Mouse (Mus musculus) cortical plate, adult 2 months (tissue): ENCODE measurements around the gene Emilin1. TPM values are rescaled to one million over a fixed set of nuclear protein-coding genes. Genes with fewer than 3 reads are reported as not detected.

Experiments used
- H3K27ac ChIP-seq: fragments of 200-500 bp; 2 replicates; pipeline ENCODE4 v1.5.1; 2012; ENCODE audit warnings: low read length, control low read depth, inconsistent platforms; ENCODE audit not compliant: insufficient read depth
- H3K4me1 ChIP-seq: fragments of 200-500 bp; 2 replicates; pipeline ENCODE4 v1.6.1; 2011; ENCODE audit warnings: low read length; ENCODE audit not compliant: control insufficient read depth, insufficient read depth
- H3K4me3 ChIP-seq: fragments of 200-500 bp; 2 replicates; pipeline ENCODE4 v1.5.1; 2011; ENCODE audit warnings: mild to moderate bottlenecking, low read length, control low read depth; ENCODE audit not compliant: insufficient read depth
- CTCF ChIP-seq: fragments of 200-500 bp; IDR thresholded peaks from 2 replicates; pipeline ENCODE4 v1.5.1; 2011; ENCODE audit warnings: mild to moderate bottlenecking, control low read depth, low read length; ENCODE audit not compliant: insufficient read depth; ENCODE audit errors: extremely low read depth
- POLR2A ChIP-seq: fragments of 200-500 bp; IDR thresholded peaks from 2 replicates; pipeline ENCODE4 v1.6.1; 2011; ENCODE audit warnings: mild to moderate bottlenecking, low read length, control low read depth; ENCODE audit not compliant: insufficient read depth; ENCODE audit errors: extremely low read depth
- polyA plus RNA-seq: library from polyadenylated mRNA; depleted of rRNA; stranded (reverse); fragments of >200 nt; gene quantifications from 2 replicates; pipeline ENCODE4 v1.2.3, GENCODE M21; 2012; rRNA removed

The Emilin1 gene
- polyA plus RNA-seq, 1 experiment = 3.1 TPM

DNA sequence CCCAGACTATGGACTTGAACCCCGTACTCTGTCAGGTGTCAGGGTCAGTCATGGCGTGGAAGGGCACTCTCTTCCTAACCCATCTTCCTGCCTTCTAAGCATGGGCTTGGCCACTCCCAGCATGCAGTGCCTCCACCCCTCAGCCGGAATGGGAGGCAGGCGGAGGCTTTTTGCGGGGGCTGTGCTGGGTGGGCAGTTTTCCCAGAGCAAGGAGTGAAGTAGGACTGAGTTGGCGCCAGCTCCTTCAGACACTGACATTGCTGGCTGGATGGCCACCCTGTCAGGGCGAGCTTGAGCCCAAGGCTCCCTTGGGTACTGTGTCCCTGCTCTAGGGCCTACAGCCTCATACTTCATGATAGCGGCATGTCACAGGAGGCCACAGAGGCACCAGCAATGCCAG lies 55.2 kb downstream of the Emilin1 start, which contains the start of gene Tcf23:
TSS of gene Tcf23 (plus strand) at position 247 of the 400 bp plus-strand sequence.
- no peak within 1 kb of the TSS for H3K4me3 ChIP-seq
- H3K4me1 ChIP-seq = peaks cover 3% of the 10 kb centered on the region; the same call in 1 of the 2 replicates
- TF ChIP-seq POLR2A (no peak), CTCF (no peak)
- no peak within 1 kb of the TSS for H3K27ac ChIP-seq

- Histone ChIP-seq H3K4me3 (no peak overlapping the region), H3K4me1 (peaks cover 3% of the 10 kb centered on the region; the same call in 1 of the 2 replicates), H3K27ac (no peak overlapping the region)
- TF ChIP-seq CTCF (no peak), POLR2A (no peak)
Measured at GRCm38 (mm10) chr5:30969440-30969839, 56.2 kb downstream of the Emilin1 start.

Other genes starting within 250 kb of the Emilin1 start
- 7.1 and 7.6 TPM in 2 replicates for gene Cenpa, start 246.6 kb upstream of the Emilin1 start, polyA plus RNA-seq
- 16.9 and 18.9 TPM in 2 replicates for gene Dpysl5, start 201.8 kb upstream of the Emilin1 start, polyA plus RNA-seq
- gene Mapre3, start 98.8 kb upstream of the Emilin1 start, polyA plus RNA-seq = 268 and 302 TPM in 2 replicates
- 75.1 and 77.9 TPM in 2 replicates for gene Tmem214, start 45.4 kb upstream of the Emilin1 start, polyA plus RNA-seq
- 15.7 and 17.0 TPM in 2 replicates for gene Agbl5, start 24.7 kb upstream of the Emilin1 start, polyA plus RNA-seq
- gene Ost4, start 5.6 kb upstream of the Emilin1 start, polyA plus RNA-seq = 150 and 171 TPM in 2 replicates
- 24.9 and 29.0 TPM in 2 replicates for gene Khk, start 8.0 kb downstream of the Emilin1 start, polyA plus RNA-seq
- 25.2 and 26.3 TPM in 2 replicates for gene Cgref1, start 32.2 kb downstream of the Emilin1 start, polyA plus RNA-seq
- gene Preb, start 47.0 kb downstream of the Emilin1 start, polyA plus RNA-seq = 183 and 209 TPM in 2 replicates
- gene Tcf23, start 55.3 kb downstream of the Emilin1 start, polyA plus RNA-seq = 0.23 and 0.30 TPM in 2 replicates
- 186 and 189 TPM in 2 replicates for gene Atraid, start 134.9 kb downstream of the Emilin1 start, polyA plus RNA-seq
- gene Slc5a6, start 135.5 kb downstream of the Emilin1 start, polyA plus RNA-seq = 32.5 and 34.9 TPM in 2 replicates
- 13.4 and 14.1 TPM in 2 replicates for gene Cad, start 141.4 kb downstream of the Emilin1 start, polyA plus RNA-seq
- not detected in 2 replicates for gene Dnajc5g, start 192.9 kb downstream of the Emilin1 start, polyA plus RNA-seq
- 185 and 189 TPM in 2 replicates for gene Slc30a3, start 194.8 kb downstream of the Emilin1 start, polyA plus RNA-seq
- gene Trim54, start 203.3 kb downstream of the Emilin1 start, polyA plus RNA-seq = 0.21 TPM in 1 of 2 replicates, not detected in the other
- gene Ucn, start 225.4 kb downstream of the Emilin1 start, polyA plus RNA-seq = 0.91 and 0.92 TPM in 2 replicates
- gene Mpv17, start 240.8 kb downstream of the Emilin1 start, polyA plus RNA-seq = 96.7 and 102 TPM in 2 replicates